Mouse (Mus musculus) kidney, postnatal 0 days (tissue): ENCODE data around the gene Tmed1. TPM values are rescaled to one million over a fixed set of nuclear protein-coding genes. Genes with fewer than 3 reads are reported as not detected.

ENCODE experiments used
- ATAC-seq: fragments of 200-750 bp; cut with Nextera tagmentation; replicated peaks from 2 replicates; pipeline ENCODE4 v1.8.0; 2017; ENCODE audit warnings: low read depth, moderate number of reproducible peaks, moderate TSS enrichment, moderate library complexity; ENCODE audit not compliant: low FRiP score
- DNase-seq: peaks from one replicate; pipeline ENCODE4 v3.0.0-alpha.2; 2016; ENCODE audit warnings: low spot score
- H3K27ac ChIP-seq: fragments of 300-500 bp; sonication (generic); 2 replicates; pipeline ENCODE4 v1.5.1; 2014; ENCODE audit warnings: mild to moderate bottlenecking
- H3K27me3 ChIP-seq: fragments of 300-500 bp; sonication (generic); 2 replicates; pipeline ENCODE4 v1.6.1; 2014; ENCODE audit warnings: low read length, mixed read lengths; ENCODE audit not compliant: insufficient read depth
- H3K36me3 ChIP-seq: fragments of 300-500 bp; sonication (generic); 2 replicates; pipeline ENCODE4 v1.6.1; 2014; ENCODE audit warnings: low read length, mixed read lengths; ENCODE audit not compliant: insufficient read depth
- H3K4me1 ChIP-seq: fragments of 300-500 bp; sonication (generic); replicated peaks from 2 replicates; pipeline ENCODE4 v1.6.1; 2014; ENCODE audit warnings: antibody characterized with exemption, low read length, mixed read lengths; ENCODE audit not compliant: insufficient read depth
- H3K4me2 ChIP-seq: fragments of 300-500 bp; sonication (generic); 2 replicates; pipeline ENCODE4 v1.6.1; 2014; ENCODE audit warnings: mild to moderate bottlenecking, low read length, moderate library complexity, mixed read lengths
- H3K4me3 ChIP-seq: fragments of 300-500 bp; sonication (generic); replicated peaks from 2 replicates; pipeline ENCODE4 v1.5.1; 2014; ENCODE audit warnings: low read depth, low read length
- H3K9ac ChIP-seq: fragments of 300-500 bp; sonication (generic); 2 replicates; pipeline ENCODE4 v1.6.1; 2014; ENCODE audit warnings: low read depth, low read length
- H3K9me3 ChIP-seq: fragments of 300-500 bp; sonication (generic); replicated peaks from 2 replicates; pipeline ENCODE4 v1.6.1; 2016; ENCODE audit warnings: low read length, inconsistent platforms, mixed read lengths
- CTCF ChIP-seq: IDR thresholded peaks from 2 replicates; pipeline ENCODE4 v1.5.1; 2016; ENCODE audit warnings: antibody characterized with exemption, low read depth, mild to moderate bottlenecking, moderate library complexity
- WGBS: fragments of 180-500 bp; shearing (Covaris S2); extraction: QIAGEN DNeasy Blood & Tissue Kit; methylation state at CpG from one replicate; pipeline ENCODE4 v1.1.7; 2014; 5-methylcytosine and 5-hydroxymethylcytosine counted together
- polyA plus RNA-seq: library from polyadenylated mRNA; unstranded; fragments of >200 nt; fragmentation: Nextera tagmentation; extraction: Ambion mirVana; gene quantifications from 2 replicates; pipeline ENCODE4 v1.2.1, GENCODE M21; 2015

Tmed1 gene
- 128 and 131 TPM in 2 replicates for polyA plus RNA-seq

DNA sequence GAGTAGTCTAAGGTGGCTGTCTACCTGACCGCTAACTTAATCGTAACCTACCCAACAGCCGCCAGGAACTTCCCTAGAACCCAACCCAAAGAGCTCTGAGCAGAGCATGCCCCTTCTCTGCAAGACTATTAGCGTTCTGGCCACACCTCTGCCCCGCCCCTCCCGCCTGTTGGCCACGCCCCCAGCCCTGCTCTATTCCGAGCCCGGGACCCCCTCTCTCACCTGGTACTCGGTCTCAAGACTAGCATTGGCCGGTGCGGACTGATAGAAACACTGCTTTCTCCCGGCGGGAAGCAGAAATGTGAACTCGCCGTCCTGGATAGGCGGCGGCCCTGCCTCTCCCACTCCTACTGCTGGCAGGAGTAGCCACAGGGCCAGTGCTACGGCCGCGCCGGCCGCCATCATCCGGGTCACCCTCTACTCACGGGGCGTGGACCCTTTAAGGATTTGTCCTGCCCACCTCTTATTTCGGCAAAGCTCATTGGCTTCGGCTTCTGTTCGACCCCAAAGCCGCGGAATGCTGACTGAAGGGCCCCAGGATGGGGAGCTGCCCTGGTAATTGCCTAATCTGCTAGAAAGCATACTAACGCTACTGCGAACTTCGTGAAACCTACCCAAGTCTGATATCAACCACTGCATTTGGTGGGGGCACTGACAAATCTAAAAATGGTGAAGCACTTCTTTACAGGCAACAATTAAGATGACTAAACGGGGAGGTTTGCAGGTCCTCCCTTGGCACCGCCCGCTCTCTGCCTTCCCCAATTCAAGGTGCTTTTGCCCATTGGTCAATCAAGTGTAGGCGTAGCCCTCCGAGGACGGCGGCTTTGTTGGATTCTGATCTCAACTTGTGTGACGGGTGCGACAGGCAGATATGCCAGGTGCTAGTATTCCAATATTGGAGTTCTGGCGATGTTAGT, at the start of gene Tmed1:
Gene Tmed1 (minus strand): TSS at position 481 of the 917 bp plus-strand sequence.
- WGBS = under 1% methylated on average over 44 of the region's 44 CpGs
- DNase-seq (peak; percentile 99), ATAC-seq (peak; percentile 94)
- Histone ChIP-seq H3K27me3 (no peaks in the 10 kb centered on the region), H3K4me3 (peak within 1 kb of the TSS; percentile 68), H3K4me2 (peak within 1 kb of the TSS; percentile 64), H3K4me1 (0 out of 2 replicates have a peak, but pooled peaks cover 7% of the 10 kb centered on the region), H3K27ac (peak within 1 kb of the TSS; percentile 87), H3K9ac (peak within 1 kb of the TSS; percentile 69), H3K9me3 (no peaks in the 10 kb centered on the region), H3K36me3 (peaks cover 23% of the 10 kb centered on the region; the same call in 1 of the 2 replicates)
- TF ChIP-seq CTCF = no peak

DNA sequence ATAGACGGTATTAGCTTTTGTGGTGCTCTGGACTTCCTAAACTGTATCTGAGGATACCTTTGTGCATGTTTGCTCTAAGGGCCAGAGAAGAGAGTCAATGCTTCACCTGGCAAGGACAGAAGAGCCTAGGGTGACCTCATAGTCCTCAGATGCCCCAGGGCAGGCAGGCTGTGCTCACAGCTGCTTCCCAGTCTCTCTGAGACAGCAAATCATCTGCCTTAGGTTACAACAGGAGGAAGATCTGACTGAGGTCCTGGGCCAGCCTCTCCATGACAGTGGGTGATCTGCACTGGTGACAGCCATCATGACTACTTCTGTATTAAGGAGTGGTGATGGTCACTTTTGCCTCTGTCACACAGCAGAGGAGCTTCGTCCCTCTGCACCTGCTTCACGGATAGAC, 49.1 kb upstream of the Tmed1 start:
- Histone ChIP-seq H3K27ac (no peak overlapping the region), H3K4me3 (no peak overlapping the region), H3K9ac (no peak overlapping the region), H3K4me2 (no peak overlapping the region), H3K9me3 (no peaks in the 10 kb centered on the region), H3K27me3 (no peaks in the 10 kb centered on the region), H3K36me3 (no peaks in the 10 kb centered on the region), H3K4me1 (0 out of 2 replicates have a peak, but pooled peaks cover 5% of the 10 kb centered on the region)
- WGBS = 96% methylated on average over 3 of the region's 3 CpGs
- DNase-seq (no peak), ATAC-seq (no peak)
- TF ChIP-seq CTCF = no peak

DNA sequence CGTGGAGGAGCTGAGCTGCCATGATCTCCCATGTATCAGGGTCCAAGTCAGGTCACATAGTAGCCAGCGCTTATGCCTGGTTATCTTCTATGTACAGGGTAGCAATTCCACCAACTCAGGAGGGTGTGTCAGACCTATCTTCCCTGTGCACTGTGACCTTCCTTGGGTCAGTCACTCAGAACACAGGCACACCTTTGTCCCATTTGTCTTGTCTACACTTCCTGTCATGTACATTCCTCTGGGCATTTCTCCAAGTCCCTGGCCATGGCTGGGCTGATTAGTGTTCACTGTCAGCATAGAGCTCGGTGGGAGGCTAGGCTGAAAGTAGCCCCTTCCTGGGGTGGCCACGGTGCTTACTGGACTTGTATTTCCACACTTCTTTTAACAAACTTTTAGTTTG, 48.3 kb upstream of the Tmed1 start:
- Histone ChIP-seq H3K27ac (no peak overlapping the region), H3K27me3 (no peaks in the 10 kb centered on the region), H3K36me3 (no peaks in the 10 kb centered on the region), H3K4me2 (no peak overlapping the region), H3K9me3 (no peaks in the 10 kb centered on the region), H3K9ac (no peak overlapping the region), H3K4me1 (0 out of 2 replicates have a peak, but pooled peaks cover 5% of the 10 kb centered on the region), H3K4me3 (no peak overlapping the region)
- TF ChIP-seq CTCF = no peak
- ATAC-seq (no peak), DNase-seq (no peak)
- WGBS = 70% methylated on average over 4 of the region's 4 CpGs

DNA sequence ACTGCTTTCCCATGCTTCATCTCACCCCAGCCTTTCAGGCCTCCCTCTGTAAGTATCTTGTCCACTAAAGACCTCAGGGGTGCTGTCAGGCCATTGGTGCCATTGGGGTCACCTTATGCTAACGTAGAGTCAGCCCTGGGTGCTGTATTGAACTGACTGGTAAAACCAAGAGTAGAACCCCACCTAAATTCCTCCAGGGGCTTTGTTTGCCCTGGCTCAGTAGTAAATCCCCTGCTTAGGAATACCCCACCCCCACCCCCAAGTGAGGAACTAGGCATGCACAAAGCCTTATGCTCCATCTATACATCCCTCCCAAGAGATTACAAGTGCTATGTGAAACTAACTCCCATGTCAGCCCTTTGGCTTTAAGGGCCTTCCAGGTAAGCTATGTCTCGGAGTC, 47.5 kb upstream of the Tmed1 start:
- ATAC-seq = no peak
- 86% methylated on average over 2 of the region's 2 CpGs for WGBS
- no peaks in the 10 kb centered on the region for H3K27me3 ChIP-seq

DNA sequence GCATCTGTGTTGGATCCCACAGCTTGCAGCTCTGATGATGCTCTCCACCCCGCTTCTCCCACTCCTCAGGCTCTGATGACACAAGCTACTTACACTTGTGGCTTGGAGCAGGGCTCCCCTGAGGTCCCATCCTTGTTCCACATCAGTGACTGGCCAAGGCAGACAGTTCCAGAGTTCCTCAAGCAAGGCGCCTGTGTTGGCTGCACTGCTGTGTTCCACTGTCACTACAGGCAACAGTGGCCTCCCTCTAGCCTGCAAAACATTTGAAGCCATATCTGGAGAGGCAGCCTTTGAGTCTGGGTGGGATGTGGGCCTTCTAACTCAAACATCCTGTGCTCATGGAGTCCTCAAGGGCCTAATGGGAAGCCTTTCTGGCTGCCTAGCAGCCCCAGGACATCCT, 46.9 kb upstream of the Tmed1 start:
- H3K36me3 ChIP-seq = no peaks in the 10 kb centered on the region
- no peak for TF ChIP-seq CTCF
- DNase-seq (no peak), ATAC-seq (no peak)
- no peak overlapping the region for H3K4me3 ChIP-seq
- WGBS = 86% methylated on average over 2 of the region's 2 CpGs
- no peaks in the 10 kb centered on the region for H3K9me3 ChIP-seq
- 0 out of 2 replicates have a peak, but pooled peaks cover 5% of the 10 kb centered on the region for H3K4me1 ChIP-seq
- H3K4me2 ChIP-seq = no peak overlapping the region
- H3K9ac ChIP-seq = no peak overlapping the region
- H3K27me3 ChIP-seq = no peaks in the 10 kb centered on the region
- no peak overlapping the region; the same call in 1 of the 2 replicates for H3K27ac ChIP-seq

More for the DNA sequence above, 47.5 kb upstream of the Tmed1 start:
- 0 out of 2 replicates have a peak, but pooled peaks cover 5% of the 10 kb centered on the region for H3K4me1 ChIP-seq
- no peak for DNase-seq
- H3K9ac ChIP-seq = no peak overlapping the region
- no peak overlapping the region for H3K4me3 ChIP-seq
- no peak overlapping the region for H3K4me2 ChIP-seq
- no peak for TF ChIP-seq CTCF
- no peak overlapping the region; the same call in 1 of the 2 replicates for H3K27ac ChIP-seq
- H3K36me3 ChIP-seq = no peaks in the 10 kb centered on the region
- H3K9me3 ChIP-seq = no peaks in the 10 kb centered on the region

DNA sequence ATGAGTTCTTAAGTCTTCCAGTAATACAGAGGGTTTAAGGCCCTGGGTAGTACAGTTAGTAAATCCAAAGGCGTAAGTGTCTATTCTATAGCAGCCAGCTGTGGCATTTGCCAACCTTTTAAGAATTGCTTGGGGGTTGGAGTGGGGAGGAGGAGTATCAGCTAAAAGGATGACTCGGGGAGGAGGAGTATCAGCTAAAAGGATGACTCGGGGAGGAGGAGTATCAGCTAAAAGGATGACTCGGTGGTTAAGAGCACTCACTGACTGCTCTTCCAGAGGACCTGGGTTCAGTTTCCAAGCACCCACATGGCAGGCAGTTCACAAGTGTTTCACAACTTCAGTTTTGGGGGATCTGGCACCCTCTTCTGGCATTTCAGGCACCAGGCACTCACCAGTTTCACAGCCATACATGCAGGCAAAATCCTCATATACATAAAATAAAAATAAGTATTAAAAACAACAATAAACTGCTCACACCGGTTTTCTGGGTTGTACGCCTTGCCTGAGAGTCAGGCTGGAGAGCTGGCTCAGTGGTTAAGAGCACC, 45.2 kb upstream of the Tmed1 start:
- no peaks in the 10 kb centered on the region; the same call in 1 of the 2 replicates for H3K36me3 ChIP-seq
- no peak overlapping the region for H3K4me3 ChIP-seq
- ATAC-seq (no peak), DNase-seq (no peak)
- H3K9me3 ChIP-seq = no peaks in the 10 kb centered on the region
- 0 out of 2 replicates have a peak, but pooled peaks cover 5% of the 10 kb centered on the region for H3K4me1 ChIP-seq
- H3K9ac ChIP-seq = no peak overlapping the region
- H3K27ac ChIP-seq = no peak overlapping the region
- H3K27me3 ChIP-seq = no peaks in the 10 kb centered on the region
- 81% methylated on average over 6 of the region's 6 CpGs for WGBS
- TF ChIP-seq CTCF = peak; percentile 16; the same call in 1 of the 2 replicates
- no peak overlapping the region for H3K4me2 ChIP-seq
